Mouse (Mus musculus): Measurements from ENCODE around the gene Slc26a11.

DNA sequence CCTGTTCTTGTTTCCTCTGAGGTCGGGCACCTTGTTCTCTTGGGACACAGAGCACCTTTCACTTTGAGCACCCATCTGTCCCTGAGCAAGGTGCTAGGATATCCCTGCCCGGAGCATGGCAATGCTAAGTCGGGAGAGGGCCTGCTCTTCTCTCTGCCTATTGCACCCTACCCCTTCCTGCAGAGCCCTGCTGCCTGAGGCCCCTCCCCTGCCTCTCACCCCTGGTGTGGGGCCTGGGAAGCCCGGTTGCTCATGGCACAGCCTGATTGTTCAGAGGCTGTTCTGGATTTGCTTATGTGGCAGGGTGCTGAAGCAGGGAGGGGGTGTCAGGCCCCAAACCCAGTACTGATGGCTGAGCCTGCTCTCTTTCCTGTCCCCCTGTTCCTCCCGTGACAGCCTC lies 16.2 kb upstream of the Slc26a11 start:
- TF ChIP-seq CTCF (IDR thresholded peaks at IDR 0.05; ENCODE audit: low read depth, low read length) (no peak), POLR2A (IDR thresholded peaks at IDR 0.05; ENCODE audit: insufficient read depth, low read length) (no peak)

All from ES-Bruce4 (cell line).